Mouse (Mus musculus): ENCODE measurements at regions not wholly inside any gene's neighbourhood (a gene's known extent, or its start where the extent isn't known, plus 50 kb on each side); places are given as distances from the start of the nearest gene placed in this dataset.
A peak's percentile ranks its signal among the peaks of the same experiment; 100 is the strongest.

DNA sequence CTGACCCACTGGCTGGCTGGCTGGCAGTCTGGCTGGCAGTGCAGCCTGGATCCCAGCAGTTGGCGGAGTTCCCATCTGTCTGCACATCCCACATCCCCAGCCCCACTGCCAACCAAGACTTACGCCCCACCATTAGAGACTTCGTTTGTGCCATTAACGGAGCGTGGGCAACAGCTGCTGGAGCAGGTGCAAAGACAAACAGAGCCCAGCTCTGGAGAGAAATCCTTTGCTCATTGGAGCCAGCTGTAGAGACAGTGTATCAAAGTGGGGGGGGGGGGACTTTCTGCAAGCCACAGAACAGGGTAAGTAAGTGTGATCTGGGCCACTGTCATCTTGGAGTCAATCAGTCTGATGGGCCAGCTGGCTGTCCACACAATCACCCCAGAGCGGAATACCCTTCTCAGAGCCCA lies 52.3 kb downstream of the Rplp1 start:
- Histone ChIP-seq H3K27me3 (ENCODE audit: poor library complexity, severe bottlenecking) (peaks cover 35% of the 10 kb centered on the region), H3K4me3 (no peak overlapping the region), H3K9me3 (0 out of 2 replicates have a peak, but pooled peaks cover 3% of the 10 kb centered on the region), H3K4me1 (peaks cover 32% of the 10 kb centered on the region), H3K36me3 (replicated peaks) (no peaks in the 10 kb centered on the region), H3K27ac (peak overlapping the region; percentile 3; the same call in 1 of the 2 replicates)
- WGBS, result 90% methylated on average over 6 of the region's 6 CpGs
- DNase-seq (ENCODE audit: extremely low spot score, low spot score), result no peak

GRCm38 (mm10) chr9:61860147-61860546 lies 54.2 kb downstream of the Rplp1 start:
- H3K9me3 ChIP-seq, result no peaks in the 10 kb centered on the region
- no peak overlapping the region for H3K4me3 ChIP-seq
- DNase-seq (ENCODE audit: extremely low spot score, low spot score), result peak; percentile 55
- H3K27me3 ChIP-seq (ENCODE audit: poor library complexity, severe bottlenecking), result peaks cover 49% of the 10 kb centered on the region
- 28% methylated on average over 2 of the region's 2 CpGs for WGBS
- no peaks in the 10 kb centered on the region for H3K36me3 ChIP-seq (replicated peaks)
- peaks cover 21% of the 10 kb centered on the region for H3K4me1 ChIP-seq
- H3K27ac ChIP-seq, result 0 out of 2 replicates have a peak overlapping the region, but pooled peaks have one; percentile 44

- no peak for DNase-seq (ENCODE audit: extremely low spot score, low spot score)
- H3K4me3 ChIP-seq, result no peak overlapping the region
- H3K4me1 ChIP-seq, result peaks cover 17% of the 10 kb centered on the region
- H3K27me3 ChIP-seq (ENCODE audit: poor library complexity, severe bottlenecking), result peaks cover 49% of the 10 kb centered on the region
- 73% methylated on average over 6 of the region's 6 CpGs for WGBS
- no peaks in the 10 kb centered on the region for H3K9me3 ChIP-seq
- peak overlapping the region; percentile 44 for H3K27ac ChIP-seq
- H3K36me3 ChIP-seq (replicated peaks), result no peaks in the 10 kb centered on the region
Measured at GRCm38 (mm10) chr9:61859438-61859837, 54.9 kb downstream of the Rplp1 start.

- H3K4me1 ChIP-seq, result peaks cover 17% of the 10 kb centered on the region
- H3K27me3 ChIP-seq (ENCODE audit: poor library complexity, severe bottlenecking), result peaks cover 49% of the 10 kb centered on the region
- H3K9me3 ChIP-seq, result no peaks in the 10 kb centered on the region
- no peak overlapping the region for H3K4me3 ChIP-seq
- no peaks in the 10 kb centered on the region for H3K36me3 ChIP-seq (replicated peaks)
- 0 out of 2 replicates have a peak overlapping the region, but pooled peaks have one; percentile 12 for H3K27ac ChIP-seq
- WGBS, result 91% methylated on average over 6 of the region's 6 CpGs
- no peak for DNase-seq (ENCODE audit: extremely low spot score, low spot score)
Measured at GRCm38 (mm10) chr9:61857817-61858216, 56.5 kb downstream of the Rplp1 start.

DNA sequence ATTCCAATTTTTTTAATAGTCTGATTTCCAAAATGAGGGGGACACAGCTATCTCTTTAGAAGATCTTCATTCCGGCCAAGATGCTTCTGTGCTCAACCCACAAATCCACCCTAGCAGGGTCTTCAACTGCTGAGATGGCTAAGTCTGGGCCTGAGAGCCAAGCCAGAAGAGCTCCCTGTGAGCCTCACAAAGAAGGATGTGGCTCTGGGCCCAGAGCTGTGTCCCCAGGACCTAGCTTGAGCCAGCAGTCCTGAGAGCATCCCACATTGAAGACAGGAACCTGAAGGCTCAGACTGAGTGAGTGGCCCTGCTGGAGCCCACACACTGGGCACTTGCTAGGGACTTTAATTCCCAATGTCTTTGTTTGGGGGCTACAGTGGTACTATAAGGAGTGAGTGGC lies 57.7 kb downstream of the Rplp1 start:
- H3K4me1 ChIP-seq, result peaks cover 17% of the 10 kb centered on the region

GRCm38 (mm10) chr9:61855686-61856085 lies 58.7 kb downstream of the Rplp1 start:
- Histone ChIP-seq H3K27me3 (ENCODE audit: poor library complexity, severe bottlenecking) (peaks cover 37% of the 10 kb centered on the region), H3K27ac (no peak overlapping the region), H3K9me3 (no peaks in the 10 kb centered on the region), H3K36me3 (replicated peaks) (no peaks in the 10 kb centered on the region), H3K4me1 (peaks cover 17% of the 10 kb centered on the region), H3K4me3 (no peak overlapping the region)
- WGBS, result 91% methylated on average over 11 of the region's 11 CpGs
- no peak for DNase-seq (ENCODE audit: extremely low spot score, low spot score)

More for the DNA sequence above, 57.7 kb downstream of the Rplp1 start:
- WGBS, result 89% methylated on average over 1 of the region's 1 CpGs
- H3K27me3 ChIP-seq (ENCODE audit: poor library complexity, severe bottlenecking), result peaks cover 41% of the 10 kb centered on the region
- no peak overlapping the region for H3K4me3 ChIP-seq
- H3K36me3 ChIP-seq (replicated peaks), result no peaks in the 10 kb centered on the region
- no peak for DNase-seq (ENCODE audit: extremely low spot score, low spot score)
- no peak overlapping the region for H3K27ac ChIP-seq
- H3K9me3 ChIP-seq, result no peaks in the 10 kb centered on the region

- WGBS, result 81% methylated on average over 4 of the region's 4 CpGs
- no peak overlapping the region for H3K27ac ChIP-seq
- no peaks in the 10 kb centered on the region for H3K9me3 ChIP-seq
- DNase-seq (ENCODE audit: extremely low spot score, low spot score), result no peak
- H3K36me3 ChIP-seq (replicated peaks), result no peaks in the 10 kb centered on the region
- peaks cover 24% of the 10 kb centered on the region for H3K27me3 ChIP-seq (ENCODE audit: poor library complexity, severe bottlenecking)
- peaks cover 2% of the 10 kb centered on the region for H3K4me1 ChIP-seq
- H3K4me3 ChIP-seq, result no peak overlapping the region
Measured at GRCm38 (mm10) chr9:61853841-61854240, 60.5 kb downstream of the Rplp1 start.

DNA sequence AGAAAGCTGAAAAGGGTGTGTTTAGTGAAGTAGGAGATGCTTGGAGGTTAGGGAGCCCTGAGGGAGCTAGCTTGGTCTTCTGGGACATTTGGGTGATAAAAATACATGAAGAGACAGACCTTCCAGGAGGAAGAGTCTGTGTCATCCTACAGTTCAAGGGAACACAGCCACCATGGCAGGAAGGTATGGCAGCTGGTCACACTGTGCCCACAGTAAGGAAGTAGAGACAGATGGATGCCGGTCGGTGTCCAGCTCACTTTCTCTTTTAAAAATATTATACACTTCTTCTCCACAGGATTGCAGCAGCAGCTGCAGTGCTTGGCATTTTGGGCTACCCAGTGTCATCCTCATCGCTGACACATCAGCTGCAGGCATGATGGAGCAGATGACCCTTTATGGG lies 63.0 kb downstream of the Rplp1 start:
- WGBS, result 96% methylated on average over 3 of the region's 3 CpGs
- Histone ChIP-seq H3K4me1 (no peaks in the 10 kb centered on the region), H3K4me3 (no peak overlapping the region), H3K9me3 (no peaks in the 10 kb centered on the region), H3K27me3 (ENCODE audit: poor library complexity, severe bottlenecking) (peaks cover 7% of the 10 kb centered on the region; the same call in 1 of the 2 replicates), H3K27ac (no peak overlapping the region), H3K36me3 (replicated peaks) (no peaks in the 10 kb centered on the region)
- no peak for DNase-seq (ENCODE audit: extremely low spot score, low spot score)

- no peak overlapping the region for H3K27ac ChIP-seq
- no peaks in the 10 kb centered on the region for H3K36me3 ChIP-seq (replicated peaks)
- DNase-seq (ENCODE audit: extremely low spot score, low spot score), result no peak
- H3K9me3 ChIP-seq, result no peaks in the 10 kb centered on the region
- WGBS, result 77% methylated on average over 2 of the region's 2 CpGs
- no peak overlapping the region for H3K4me3 ChIP-seq
- H3K27me3 ChIP-seq (ENCODE audit: poor library complexity, severe bottlenecking), result peaks cover 6% of the 10 kb centered on the region; the same call in 1 of the 2 replicates
- peaks cover 13% of the 10 kb centered on the region for H3K4me1 ChIP-seq
Measured at GRCm38 (mm10) chr9:61848401-61848800, 65.9 kb downstream of the Rplp1 start.

DNA sequence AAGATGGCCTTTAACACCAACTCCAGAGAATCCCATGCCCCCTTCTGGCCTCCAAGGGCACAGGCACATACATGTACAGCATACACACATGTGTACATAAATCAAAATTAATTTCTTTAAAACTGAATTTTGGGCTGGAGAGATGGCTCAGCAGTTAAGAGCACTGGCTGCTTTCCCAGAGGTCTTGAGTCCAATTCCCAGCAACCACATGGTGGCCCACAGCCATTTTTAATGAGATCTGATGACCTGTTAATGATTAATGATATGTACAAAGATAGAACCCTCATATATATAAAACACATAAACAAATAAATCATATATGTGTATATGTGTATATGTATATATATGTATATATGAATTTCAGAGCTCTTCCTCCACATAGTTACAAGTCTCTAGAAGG lies 66.8 kb downstream of the Rplp1 start:
- no peak overlapping the region for H3K4me3 ChIP-seq

DNA sequence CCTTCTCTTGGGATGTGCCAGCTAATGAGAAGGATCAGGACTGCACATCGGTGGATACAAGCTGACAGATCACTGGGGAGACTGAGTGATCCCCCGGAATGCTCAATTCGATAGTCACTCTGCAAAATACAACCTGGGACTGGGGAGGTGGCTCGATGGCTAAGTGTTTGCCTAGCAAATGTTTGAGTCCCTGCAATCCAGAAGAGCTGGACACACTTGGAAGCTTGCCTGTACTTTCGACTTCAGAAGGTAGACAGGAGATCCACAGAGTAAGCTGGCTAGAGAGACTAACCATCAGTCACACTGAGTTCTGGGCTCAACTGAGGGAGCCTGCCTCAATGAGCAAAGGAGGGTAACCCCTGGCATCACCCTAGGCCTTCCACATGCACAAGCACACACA lies 69.7 kb downstream of the Rplp1 start:
- Histone ChIP-seq H3K4me3 (no peak overlapping the region), H3K9me3 (no peaks in the 10 kb centered on the region), H3K27me3 (ENCODE audit: poor library complexity, severe bottlenecking) (peaks cover 6% of the 10 kb centered on the region; the same call in 1 of the 2 replicates), H3K36me3 (replicated peaks) (no peaks in the 10 kb centered on the region), H3K27ac (peak overlapping the region; percentile 52), H3K4me1 (peaks cover 16% of the 10 kb centered on the region)
- no peak for DNase-seq (ENCODE audit: extremely low spot score, low spot score)
- 91% methylated on average over 5 of the region's 5 CpGs for WGBS

More for the DNA sequence above, 66.8 kb downstream of the Rplp1 start:
- Histone ChIP-seq H3K36me3 (replicated peaks) (no peaks in the 10 kb centered on the region), H3K4me1 (peaks cover 16% of the 10 kb centered on the region), H3K27me3 (ENCODE audit: poor library complexity, severe bottlenecking) (peaks cover 6% of the 10 kb centered on the region; the same call in 1 of the 2 replicates), H3K9me3 (no peaks in the 10 kb centered on the region), H3K27ac (no peak overlapping the region)
- no peak for DNase-seq (ENCODE audit: extremely low spot score, low spot score)

DNA sequence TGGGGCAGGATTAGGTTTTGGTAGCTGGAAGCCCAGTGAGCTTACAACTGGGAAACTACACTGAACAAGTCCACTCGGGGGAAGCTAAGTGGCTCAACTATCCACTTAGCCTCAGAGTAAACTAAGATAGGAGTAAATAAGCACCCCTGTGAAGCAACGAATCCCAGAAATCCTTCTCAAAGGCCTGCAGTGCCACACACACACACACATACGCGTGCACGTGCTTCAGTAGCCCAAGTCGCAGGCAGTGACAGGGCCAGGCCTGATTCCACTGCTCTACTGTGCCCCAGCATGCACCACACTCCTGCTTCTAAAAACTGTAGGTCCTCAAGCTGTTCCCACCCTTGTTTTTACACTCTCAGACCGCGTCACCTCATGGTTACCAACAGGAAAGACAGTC lies 70.2 kb downstream of the Rplp1 start:
- DNase-seq (ENCODE audit: extremely low spot score, low spot score), result no peak
- peak overlapping the region; percentile 52 for H3K27ac ChIP-seq
- 75% methylated on average over 8 of the region's 8 CpGs for WGBS
- H3K4me3 ChIP-seq, result no peak overlapping the region
- H3K36me3 ChIP-seq (replicated peaks), result no peaks in the 10 kb centered on the region
- H3K4me1 ChIP-seq, result peaks cover 16% of the 10 kb centered on the region
- no peaks in the 10 kb centered on the region for H3K9me3 ChIP-seq
- peaks cover 6% of the 10 kb centered on the region; the same call in 1 of the 2 replicates for H3K27me3 ChIP-seq (ENCODE audit: poor library complexity, severe bottlenecking)

DNA sequence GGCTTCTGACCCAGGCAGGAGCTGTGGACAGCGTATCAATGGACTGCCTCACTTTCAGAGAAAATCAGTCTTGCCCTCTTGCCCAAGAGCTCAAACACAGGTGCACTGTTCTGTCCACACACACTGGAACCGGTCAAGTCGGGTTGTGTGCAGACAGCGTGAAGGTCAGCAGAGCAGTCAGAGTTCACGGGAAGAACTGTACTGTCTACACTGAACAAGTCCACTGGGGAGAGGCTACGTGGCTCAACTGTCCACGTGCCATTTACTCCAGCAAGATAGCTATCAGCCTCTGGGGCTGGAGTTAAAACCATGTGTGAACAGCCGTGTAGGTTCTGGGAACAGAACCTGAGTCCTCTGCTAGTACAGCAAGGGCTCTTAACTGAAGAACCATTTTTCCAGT lies 70.8 kb downstream of the Rplp1 start:
- H3K4me3 ChIP-seq, result no peak overlapping the region
- no peak overlapping the region for H3K27ac ChIP-seq
- peaks cover 6% of the 10 kb centered on the region; the same call in 1 of the 2 replicates for H3K27me3 ChIP-seq (ENCODE audit: poor library complexity, severe bottlenecking)
- no peak for DNase-seq (ENCODE audit: extremely low spot score, low spot score)
- peaks cover 16% of the 10 kb centered on the region for H3K4me1 ChIP-seq
- 88% methylated on average over 8 of the region's 8 CpGs for WGBS
- H3K9me3 ChIP-seq, result no peaks in the 10 kb centered on the region
- H3K36me3 ChIP-seq (replicated peaks), result no peaks in the 10 kb centered on the region

DNA sequence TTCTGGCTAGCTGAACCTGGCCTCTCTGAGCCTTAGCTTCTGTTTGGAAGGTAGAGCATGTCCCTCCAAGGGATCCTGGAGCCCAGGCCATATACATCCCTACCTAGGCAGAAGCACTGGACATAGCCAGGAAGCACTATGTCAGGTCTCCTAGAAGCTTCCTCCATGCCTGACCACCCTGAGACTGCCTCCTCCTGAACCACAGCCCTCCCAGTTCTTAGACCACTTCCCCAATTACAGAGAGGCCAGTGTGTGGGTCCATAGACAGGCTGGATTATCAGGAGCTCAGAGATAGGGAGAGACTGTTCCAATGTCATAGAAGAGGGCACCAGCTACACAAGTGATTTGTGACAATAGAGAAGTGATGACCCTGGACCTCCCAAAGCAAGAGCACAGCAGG lies 72.0 kb downstream of the Rplp1 start:
- Histone ChIP-seq H3K4me3 (no peak overlapping the region), H3K9me3 (no peaks in the 10 kb centered on the region), H3K27me3 (ENCODE audit: poor library complexity, severe bottlenecking) (peaks cover 6% of the 10 kb centered on the region; the same call in 1 of the 2 replicates), H3K36me3 (replicated peaks) (no peaks in the 10 kb centered on the region), H3K4me1 (peaks cover 16% of the 10 kb centered on the region), H3K27ac (no peak overlapping the region)
- DNase-seq (ENCODE audit: extremely low spot score, low spot score), result no peak

Measured in forebrain, embryonic 10.5 days (tissue).